Mouse (Mus musculus) forebrain, postnatal 0 days (tissue): ENCODE measurements around the gene Plce1. TPM values are rescaled to one million over a fixed set of nuclear protein-coding genes. Genes with fewer than 3 reads are reported as not detected.

Experiments
- ATAC-seq: fragments of 200-750 bp; cut with Nextera tagmentation; 2 replicates; pipeline ENCODE4 v1.8.0; 2017; ENCODE audit warnings: mild to moderate bottlenecking, moderate library complexity
- DNase-seq: peaks from one replicate; pipeline ENCODE4 v3.0.0-alpha.2; 2015
- H3K27ac ChIP-seq: fragments of 300-500 bp; sonication (generic); 2 replicates; pipeline ENCODE4 v1.5.1; 2014; ENCODE audit warnings: low read depth, mild to moderate bottlenecking, antibody characterized with exemption, low read length, moderate library complexity, mixed read lengths
- H3K27me3 ChIP-seq: fragments of 300-500 bp; sonication (generic); 2 replicates; pipeline ENCODE4 v1.6.1; 2014; ENCODE audit warnings: mild to moderate bottlenecking, low read length, mixed read lengths; ENCODE audit not compliant: insufficient read depth
- H3K36me3 ChIP-seq: fragments of 300-500 bp; sonication (generic); 2 replicates; pipeline ENCODE4 v1.6.1; 2014; ENCODE audit warnings: mild to moderate bottlenecking, moderate library complexity; ENCODE audit not compliant: insufficient read depth
- H3K4me1 ChIP-seq: fragments of 300-500 bp; sonication (generic); 2 replicates; pipeline ENCODE4 v1.6.1; 2014; ENCODE audit warnings: antibody characterized with exemption; ENCODE audit not compliant: insufficient read depth
- H3K4me2 ChIP-seq: fragments of 300-500 bp; sonication (generic); 2 replicates; pipeline ENCODE4 v1.6.1; 2014; ENCODE audit warnings: low read depth, mild to moderate bottlenecking, moderate library complexity
- H3K4me3 ChIP-seq: fragments of 300-500 bp; sonication (generic); 2 replicates; pipeline ENCODE4 v1.5.1; 2014; ENCODE audit warnings: low read depth, low read length, mixed read lengths
- H3K9ac ChIP-seq: fragments of 300-500 bp; sonication (generic); 2 replicates; pipeline ENCODE4 v1.6.1; 2014; ENCODE audit warnings: mild to moderate bottlenecking
- H3K9me3 ChIP-seq: fragments of 300-500 bp; sonication (generic); 2 replicates; pipeline ENCODE4 v1.6.1; 2016; ENCODE audit warnings: low read length
- CTCF ChIP-seq: sonication (generic); IDR thresholded peaks from 2 replicates; pipeline ENCODE4 v1.5.1; 2016; ENCODE audit warnings: antibody characterized with exemption, control low read depth, low read depth
- WGBS: fragments of 180-500 bp; shearing (Covaris S2); extraction: QIAGEN DNeasy Blood & Tissue Kit; methylation state at CpG from one replicate; pipeline ENCODE4 v1.1.7; 2014; 5-methylcytosine and 5-hydroxymethylcytosine counted together
- polyA plus RNA-seq: library from polyadenylated mRNA; unstranded; fragments of >200 nt; fragmentation: Nextera tagmentation; extraction: Ambion mirVana; gene quantifications from 2 replicates; pipeline ENCODE4 v1.2.1, GENCODE M21; 2015
- total RNA-seq: library from RNA; depleted of rRNA; stranded (reverse); fragments of >200 nt; gene quantifications from 2 replicates; pipeline ENCODE4 v1.2.3, GENCODE M21; 2014

The Plce1 gene
- total and polyA plus RNA-seq, 2 experiments from 2014 or later, result 2.8 to 11.1 TPM

DNA sequence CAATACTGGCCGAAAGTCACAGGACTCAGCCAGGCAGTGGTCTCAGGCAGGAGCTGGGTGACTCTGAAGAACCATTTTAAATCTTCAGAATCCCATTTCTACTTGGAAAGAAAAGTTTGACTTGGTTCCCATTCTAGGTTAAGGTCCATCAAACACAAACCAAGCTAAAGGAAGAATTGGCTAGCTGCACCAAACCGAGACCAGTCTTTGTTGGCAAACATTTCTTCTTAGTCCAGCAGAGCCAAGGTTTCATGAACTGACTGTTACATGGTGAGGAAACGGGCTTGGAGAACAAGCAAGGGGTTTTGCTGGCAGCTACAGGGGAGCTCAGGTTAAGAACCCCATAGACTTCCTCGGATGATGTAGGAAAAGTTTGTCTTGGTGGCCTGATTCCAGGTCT lies 212.9 kb downstream of the Plce1 start:
- Histone ChIP-seq H3K9me3 (no peaks in the 10 kb centered on the region), H3K9ac (no peak overlapping the region), H3K27me3 (no peaks in the 10 kb centered on the region), H3K4me3 (no peak overlapping the region), H3K4me2 (no peak overlapping the region), H3K36me3 (no peaks in the 10 kb centered on the region), H3K4me1 (no peaks in the 10 kb centered on the region), H3K27ac (no peak overlapping the region)
- 77% methylated on average over 4 of the region's 4 CpGs for WGBS
- TF ChIP-seq CTCF, result no peak
- DNase-seq, result no peak
- no peak for ATAC-seq

DNA sequence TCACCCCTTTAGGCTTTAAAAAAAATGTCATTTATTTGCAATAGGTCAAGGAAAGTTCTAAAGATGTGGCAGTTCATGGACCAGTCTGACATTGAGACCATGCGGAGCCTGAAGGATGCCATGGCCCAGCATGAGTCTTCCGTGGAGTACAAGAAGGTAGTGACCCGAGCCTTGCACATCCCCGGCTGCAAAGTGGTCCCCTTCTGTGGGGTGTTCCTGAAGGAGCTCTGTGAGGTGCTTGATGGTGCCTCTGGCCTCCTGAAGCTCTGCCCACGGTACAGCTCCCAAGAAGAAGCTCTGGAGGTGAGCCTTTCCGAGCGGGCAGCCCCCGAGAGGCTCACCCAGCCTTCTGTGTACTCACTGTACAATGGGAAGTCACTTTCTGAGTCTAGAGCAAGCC lies 220.9 kb downstream of the Plce1 start:
- no peak overlapping the region for H3K4me3 ChIP-seq
- H3K36me3 ChIP-seq, result no peaks in the 10 kb centered on the region
- no peak overlapping the region for H3K9ac ChIP-seq
- WGBS, result 91% methylated on average over 8 of the region's 8 CpGs
- H3K4me2 ChIP-seq, result no peak overlapping the region
- no peaks in the 10 kb centered on the region for H3K4me1 ChIP-seq
- no peaks in the 10 kb centered on the region for H3K27me3 ChIP-seq
- ATAC-seq, result no peak
- H3K9me3 ChIP-seq, result no peaks in the 10 kb centered on the region
- no peak for DNase-seq
- no peak for TF ChIP-seq CTCF
- no peak overlapping the region for H3K27ac ChIP-seq

DNA sequence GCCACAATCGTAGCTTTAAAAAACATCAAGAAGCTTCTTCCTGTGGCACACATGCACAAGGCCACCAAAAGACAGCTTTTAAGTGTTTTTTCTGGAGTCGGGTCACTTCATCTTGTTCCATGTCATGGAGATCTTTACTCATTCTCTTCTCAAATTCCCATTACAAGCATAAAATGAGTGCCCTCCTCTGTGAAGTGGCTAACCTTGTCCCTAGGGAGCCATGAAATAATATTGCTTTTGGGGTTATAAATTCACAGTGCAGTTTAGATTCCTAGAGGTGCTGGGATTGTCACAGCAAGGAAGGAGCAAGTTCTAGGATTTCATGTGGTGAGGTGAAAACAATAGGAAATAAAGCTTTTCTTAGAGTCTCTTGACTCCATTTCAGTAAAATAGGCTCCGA lies 223.8 kb downstream of the Plce1 start:
- 90% methylated on average over 3 of the region's 3 CpGs for WGBS
- no peak overlapping the region for H3K4me3 ChIP-seq
- H3K27ac ChIP-seq, result no peak overlapping the region
- H3K27me3 ChIP-seq, result no peaks in the 10 kb centered on the region
- H3K4me1 ChIP-seq, result no peaks in the 10 kb centered on the region
- no peaks in the 10 kb centered on the region for H3K36me3 ChIP-seq
- no peaks in the 10 kb centered on the region for H3K9me3 ChIP-seq
- H3K4me2 ChIP-seq, result no peak overlapping the region
- no peak for TF ChIP-seq CTCF
- no peak overlapping the region for H3K9ac ChIP-seq
- ATAC-seq, result no peak
- DNase-seq, result no peak

GRCm38 (mm10) chr19:38705244-38705643 lies 224.3 kb downstream of the Plce1 start:
- Histone ChIP-seq H3K4me3 (no peak overlapping the region), H3K27me3 (no peaks in the 10 kb centered on the region), H3K4me2 (no peak overlapping the region), H3K9me3 (no peaks in the 10 kb centered on the region), H3K36me3 (no peaks in the 10 kb centered on the region), H3K27ac (no peak overlapping the region), H3K4me1 (no peaks in the 10 kb centered on the region), H3K9ac (no peak overlapping the region)
- no peak for ATAC-seq
- no peak for TF ChIP-seq CTCF
- WGBS, result 90% methylated on average over 11 of the region's 11 CpGs
- no peak for DNase-seq

- 90% methylated on average over 6 of the region's 6 CpGs for WGBS
- no peak overlapping the region for H3K4me2 ChIP-seq
- no peak for ATAC-seq
- H3K36me3 ChIP-seq, result no peaks in the 10 kb centered on the region
- no peak overlapping the region for H3K27ac ChIP-seq
- no peaks in the 10 kb centered on the region for H3K9me3 ChIP-seq
- H3K4me1 ChIP-seq, result no peaks in the 10 kb centered on the region
- no peaks in the 10 kb centered on the region for H3K27me3 ChIP-seq
- H3K9ac ChIP-seq, result no peak overlapping the region
- no peak for TF ChIP-seq CTCF
- no peak for DNase-seq
- no peak overlapping the region for H3K4me3 ChIP-seq
Observed at GRCm38 (mm10) chr19:38706449-38706848, 225.5 kb downstream of the Plce1 start.

DNA sequence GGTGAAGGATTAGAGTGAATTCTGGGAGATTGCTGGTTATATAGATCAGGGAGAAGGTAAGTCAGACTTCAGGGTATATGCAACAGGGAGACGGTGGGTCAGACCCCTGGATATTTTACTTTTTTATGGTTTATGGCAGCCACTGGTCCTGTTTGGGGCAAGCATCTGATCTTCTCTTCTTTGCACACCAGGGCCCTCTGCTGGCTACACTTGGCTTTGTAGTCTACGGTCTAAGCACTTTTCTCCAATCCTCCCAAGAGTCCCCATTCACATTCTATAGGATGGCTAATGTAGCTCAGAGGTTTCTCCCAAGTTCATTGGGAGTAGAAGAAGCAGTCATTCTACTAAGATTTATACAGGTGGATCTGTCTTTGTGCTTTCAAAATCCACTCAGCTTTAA lies 228.5 kb downstream of the Plce1 start:
- DNase-seq (no peak), ATAC-seq (no peak)
- Histone ChIP-seq H3K9me3 (no peaks in the 10 kb centered on the region), H3K9ac (no peak overlapping the region), H3K36me3 (no peaks in the 10 kb centered on the region), H3K4me1 (no peaks in the 10 kb centered on the region), H3K27ac (no peak overlapping the region), H3K4me3 (no peak overlapping the region), H3K27me3 (no peaks in the 10 kb centered on the region), H3K4me2 (no peak overlapping the region)
- peak; percentile 29 for TF ChIP-seq CTCF
- 79% methylated on average over 2 of the region's 2 CpGs for WGBS

DNA sequence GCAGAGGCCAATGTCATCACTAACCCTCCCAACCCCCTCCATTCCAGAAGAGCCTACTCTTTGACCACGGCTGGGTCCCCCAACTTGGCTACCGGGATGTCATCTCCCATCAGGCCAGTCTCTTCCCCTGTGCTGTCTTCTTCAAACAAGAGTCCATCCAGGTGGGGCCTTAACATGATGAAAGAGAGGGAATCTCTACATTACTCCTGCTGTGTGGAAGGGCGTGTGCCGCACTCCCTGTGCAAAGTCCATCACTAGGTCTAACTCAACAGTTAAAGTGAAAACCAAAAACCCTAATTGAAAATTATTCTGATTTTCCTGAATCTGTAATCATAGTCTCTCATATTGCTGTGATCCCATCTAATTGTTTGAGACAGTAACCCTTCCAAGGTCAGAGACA lies 240.9 kb downstream of the Plce1 start:
- 94% methylated on average over 4 of the region's 4 CpGs for WGBS
- Histone ChIP-seq H3K4me2 (no peak overlapping the region), H3K9me3 (no peaks in the 10 kb centered on the region), H3K27me3 (no peaks in the 10 kb centered on the region), H3K36me3 (no peaks in the 10 kb centered on the region), H3K27ac (no peak overlapping the region), H3K4me3 (no peak overlapping the region), H3K4me1 (no peaks in the 10 kb centered on the region), H3K9ac (no peak overlapping the region)
- DNase-seq (no peak), ATAC-seq (no peak)
- TF ChIP-seq CTCF, result no peak

GRCm38 (mm10) chr19:38722982-38723381 lies 242.1 kb downstream of the Plce1 start:
- Histone ChIP-seq H3K9ac (no peak overlapping the region), H3K4me3 (no peak overlapping the region), H3K36me3 (no peaks in the 10 kb centered on the region), H3K27ac (no peak overlapping the region), H3K27me3 (no peaks in the 10 kb centered on the region), H3K9me3 (no peaks in the 10 kb centered on the region), H3K4me1 (no peaks in the 10 kb centered on the region), H3K4me2 (no peak overlapping the region)
- DNase-seq (no peak), ATAC-seq (no peak)
- TF ChIP-seq CTCF, result no peak
- WGBS, result 84% methylated on average over 6 of the region's 6 CpGs
